Mouse (Mus musculus) ES-E14 (cell line): Measurements from ENCODE around the gene Smim24.

ENCODE experiments used
- HCFC1 ChIP-seq: IDR thresholded peaks from 2 replicates; pipeline ENCODE4 v1.6.1; 2012; ENCODE audit warnings: low read length, inconsistent platforms, borderline replicate concordance; ENCODE audit not compliant: insufficient read depth
- MAFK ChIP-seq: IDR thresholded peaks from 2 replicates; pipeline ENCODE4 v1.6.1; 2014; ENCODE audit warnings: mild to moderate bottlenecking, low read depth, low read length, inconsistent platforms; ENCODE audit not compliant: insufficient read depth
- ZC3H11A ChIP-seq: IDR thresholded peaks from 2 replicates; pipeline ENCODE4 v1.6.1; 2012; ENCODE audit warnings: low read depth, mild to moderate bottlenecking, inconsistent platforms, low read length, borderline replicate concordance

DNA sequence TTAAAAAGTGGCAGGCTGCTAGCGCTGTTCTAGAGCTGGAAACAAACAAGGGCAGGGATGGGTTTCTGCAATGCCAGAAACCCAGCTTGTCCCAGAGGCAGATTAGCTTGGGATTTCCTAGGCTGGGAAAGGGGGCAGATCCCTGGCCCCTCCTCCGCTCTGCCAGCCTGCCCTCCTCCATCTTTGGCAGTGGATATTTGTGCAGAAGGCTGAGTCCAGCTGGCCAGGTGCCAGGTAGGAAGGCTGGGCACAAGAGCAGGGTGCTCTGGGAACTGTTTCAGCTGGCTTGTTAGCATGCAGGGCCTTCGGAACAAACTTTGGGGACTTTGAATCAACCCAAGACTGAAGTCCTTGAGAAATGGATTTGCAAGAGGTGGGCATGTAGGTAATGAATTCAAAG is 42.6 kb downstream of the Smim24 start:
- TF ChIP-seq MAFK (no peak), ZC3H11A (no peak), HCFC1 (no peak)
